Mouse (Mus musculus) liver (tissue): Measurements from ENCODE around the gene Cadm2.

Experiments used
- DNase-seq: peaks from one replicate; pipeline ENCODE4 v3.0.0-alpha.2; 2020; ENCODE audit warnings: mixed read lengths

Cadm2 gene

GRCm38 (mm10) chr16:66650348-66651012 is 970.2 kb downstream of the Cadm2 start:
- no peak for DNase-seq

DNA sequence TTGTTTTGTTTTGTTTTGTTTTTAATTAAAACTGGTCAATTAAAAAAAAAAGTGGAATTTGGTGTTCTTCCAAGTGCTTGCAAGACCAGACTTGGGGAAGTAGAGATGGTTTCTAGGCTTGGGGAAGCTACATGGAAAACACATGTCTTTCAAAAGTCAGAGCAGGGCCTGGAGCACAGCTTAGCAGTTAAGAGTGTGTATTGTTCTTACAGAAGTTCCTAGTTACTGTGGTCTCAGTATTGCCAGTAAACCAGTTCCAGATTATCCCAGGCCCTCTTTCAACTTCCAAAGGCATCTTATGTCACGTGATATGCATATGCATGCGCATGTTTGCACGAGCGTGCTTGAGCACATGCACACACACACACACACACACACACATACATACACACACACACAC is 972.9 kb downstream of the Cadm2 start:
- DNase-seq: no peak

GRCm38 (mm10) chr16:66643606-66644005 is 977.1 kb downstream of the Cadm2 start:
- peak; percentile 3 for DNase-seq

DNA sequence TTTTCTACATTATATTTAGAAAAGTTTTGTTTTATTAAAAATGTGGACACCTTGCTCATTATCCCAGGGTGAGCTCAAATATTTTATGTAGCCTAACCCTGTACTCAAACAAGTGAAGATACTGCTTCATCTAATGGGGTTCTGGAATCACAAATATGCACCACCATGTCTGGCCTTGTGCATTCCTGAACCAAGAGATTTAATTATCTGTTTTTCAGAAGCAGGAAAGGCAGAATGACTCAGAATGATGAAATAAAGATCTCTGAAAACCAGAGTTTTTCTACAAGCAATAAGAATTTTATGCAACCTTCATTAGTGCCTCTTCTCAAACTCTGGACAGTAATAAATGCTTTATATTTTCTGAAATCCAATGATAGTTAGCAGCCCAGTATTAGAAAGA is 993.2 kb downstream of the Cadm2 start:
- DNase-seq: no peak

- no peak for DNase-seq
These were observed 998.3 kb downstream of the Cadm2 start for GRCm38 (mm10) chr16:66622423-66622822.

DNA sequence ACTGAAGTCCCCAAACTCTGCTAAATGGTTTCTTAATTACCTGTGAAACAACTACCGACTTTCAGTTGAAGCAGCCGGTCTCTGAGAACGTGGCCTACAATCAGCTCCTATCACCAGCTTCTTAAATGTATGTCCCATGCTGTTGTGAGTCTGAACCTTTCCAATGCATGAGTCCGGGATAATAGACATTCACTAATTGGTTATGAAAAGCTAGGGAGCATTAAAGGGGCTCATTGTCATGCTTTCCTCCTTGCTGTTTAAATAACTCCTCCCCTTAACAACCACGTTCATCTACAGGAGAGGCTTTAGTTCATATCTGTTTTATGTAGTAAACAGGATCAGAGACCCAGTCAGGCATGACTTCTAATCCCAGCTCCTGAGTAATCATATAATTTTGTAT is 1008.1 kb downstream of the Cadm2 start:
- DNase-seq: no peak
